15 mouse cellular contexts compared by ENCODE assay signal in the genomic region with DNA sequence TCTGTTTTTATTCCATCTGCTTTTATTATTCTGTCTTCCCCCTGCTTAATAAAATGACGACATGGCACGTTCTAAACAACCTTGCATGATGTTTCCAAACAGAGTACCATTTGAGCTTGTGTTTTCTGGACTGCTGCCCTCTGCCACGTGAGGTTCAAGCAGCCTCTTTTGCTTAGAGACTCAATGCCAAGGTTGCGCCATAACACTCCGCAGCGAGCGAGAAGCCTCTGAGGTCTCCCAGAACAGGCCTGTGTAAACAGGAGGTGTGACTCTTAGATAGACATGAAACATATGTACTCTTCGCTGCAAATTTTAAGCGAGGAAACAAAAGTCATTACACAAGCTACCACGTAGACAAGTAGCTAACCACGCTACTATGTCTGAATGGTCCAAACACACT. TPM values are rescaled to one million over a fixed set of nuclear protein-coding genes. Genes with fewer than 3 reads are reported as not detected.
DNase-seq lines count a peak whose midpoint lies in the region; ATAC-seq and TF ChIP-seq lines count a peak whose summit lies in the region.
"Had no signal": no experiment of that assay in that cellular context is flagged by ENCODE, and none has a peak within 500 bp of the region (broad histone marks: within the 10 kb centered on the region; RNA-seq: fewer than 3 reads in every experiment).

No protein-coding gene starts in this region.

- no peak for TF ChIP-seq CTCF in forebrain, postnatal 0 days (IDR thresholded peaks at IDR 0.05; ENCODE audit: low read depth)
- TF ChIP-seq CTCF in lung, embryonic 14.5 days (IDR thresholded peaks at IDR 0.05; ENCODE audit: low read depth) = no peak

- H3K9ac ChIP-seq in forebrain, postnatal 0 days = no peak overlapping the region
- no peak overlapping the region for H3K9ac ChIP-seq in forebrain, embryonic 12.5 days
- H3K9ac ChIP-seq in lung, embryonic 14.5 days = no peak overlapping the region
- H3K9ac ChIP-seq in stomach, embryonic 16.5 days (ENCODE audit: low read length) = 0 out of 2 replicates have a peak overlapping the region, but pooled peaks have one; percentile 24
- H3K9ac ChIP-seq: heart, embryonic 15.5 days; liver, embryonic 15.5 days; neural tube, embryonic 15.5 days had no signal

- H3K4me2 ChIP-seq in forebrain, postnatal 0 days (ENCODE audit: low read depth) = no peak overlapping the region
- no peak overlapping the region for H3K4me2 ChIP-seq in forebrain, embryonic 12.5 days
- no peak overlapping the region for H3K4me2 ChIP-seq in lung, embryonic 14.5 days
- no peak overlapping the region for H3K4me2 ChIP-seq in stomach, embryonic 16.5 days (ENCODE audit: low read depth, low read length)
- H3K4me2 ChIP-seq: heart, embryonic 15.5 days; liver, embryonic 15.5 days; neural tube, embryonic 15.5 days had no signal

- H3K27me3 ChIP-seq in forebrain, postnatal 0 days (ENCODE audit: insufficient read depth, low read length) = no peaks in the 10 kb centered on the region
- no peaks in the 10 kb centered on the region for H3K27me3 ChIP-seq in forebrain, embryonic 12.5 days
- H3K27me3 ChIP-seq in lung, embryonic 14.5 days (ENCODE audit: insufficient read depth, low read length) = no peaks in the 10 kb centered on the region
- no peaks in the 10 kb centered on the region for H3K27me3 ChIP-seq in stomach, embryonic 16.5 days (ENCODE audit: control insufficient read depth, insufficient read depth, low read length)
- no peaks in the 10 kb centered on the region for H3K27me3 ChIP-seq in midbrain, embryonic 10.5 days (ENCODE audit: low read depth, poor library complexity, severe bottlenecking)
- H3K27me3 ChIP-seq: liver, embryonic 15.5 days; neural tube, embryonic 15.5 days had no signal

- H3K4me1 ChIP-seq in forebrain, postnatal 0 days (ENCODE audit: insufficient read depth) = no peaks in the 10 kb centered on the region
- H3K4me1 ChIP-seq in forebrain, embryonic 12.5 days = no peaks in the 10 kb centered on the region
- no peaks in the 10 kb centered on the region for H3K4me1 ChIP-seq in lung, embryonic 14.5 days (ENCODE audit: insufficient read depth)
- no peaks in the 10 kb centered on the region for H3K4me1 ChIP-seq in stomach, embryonic 16.5 days (ENCODE audit: control insufficient read depth, insufficient read depth, low read length)
- H3K4me1 ChIP-seq in midbrain, embryonic 10.5 days = no peaks in the 10 kb centered on the region
- H3K4me1 ChIP-seq: heart, embryonic 15.5 days; hindbrain, embryonic 10.5 days; liver, embryonic 15.5 days; neural tube, embryonic 15.5 days had no signal

- H3K36me3 ChIP-seq in forebrain, postnatal 0 days (ENCODE audit: insufficient read depth) = no peaks in the 10 kb centered on the region
- no peaks in the 10 kb centered on the region for H3K36me3 ChIP-seq in forebrain, embryonic 12.5 days (replicated peaks)
- no peaks in the 10 kb centered on the region for H3K36me3 ChIP-seq in lung, embryonic 14.5 days (ENCODE audit: insufficient read depth)
- H3K36me3 ChIP-seq in stomach, embryonic 16.5 days (ENCODE audit: control insufficient read depth, insufficient read depth, low read length) = no peaks in the 10 kb centered on the region
- H3K36me3 ChIP-seq in midbrain, embryonic 10.5 days = no peaks in the 10 kb centered on the region
- H3K36me3 ChIP-seq: heart, embryonic 15.5 days; hindbrain, embryonic 10.5 days; liver, embryonic 15.5 days; neural tube, embryonic 15.5 days had no signal

- 69% methylated on average over 11 of the region's 11 CpGs for WGBS in forebrain, postnatal 0 days
- WGBS in forebrain, embryonic 12.5 days = 90% methylated on average over 11 of the region's 11 CpGs
- 46% methylated on average over 11 of the region's 11 CpGs for WGBS in lung, embryonic 14.5 days
- 37% methylated on average over 11 of the region's 11 CpGs for WGBS in stomach, embryonic 16.5 days
- WGBS in midbrain, embryonic 10.5 days = 90% methylated on average over 11 of the region's 11 CpGs

- H3K4me3 ChIP-seq in forebrain, postnatal 0 days (ENCODE audit: low read depth, low read length) = no peak overlapping the region
- no peak overlapping the region for H3K4me3 ChIP-seq in forebrain, embryonic 12.5 days (replicated peaks)
- no peak overlapping the region for H3K4me3 ChIP-seq in lung, embryonic 14.5 days (ENCODE audit: low read depth, low read length)
- no peak overlapping the region for H3K4me3 ChIP-seq in stomach, embryonic 16.5 days (replicated peaks; ENCODE audit: low read length)
- H3K4me3 ChIP-seq in midbrain, embryonic 10.5 days = no peak overlapping the region
- H3K4me3 ChIP-seq: heart, embryonic 15.5 days; hindbrain, embryonic 10.5 days; liver, embryonic 15.5 days; neural tube, embryonic 15.5 days had no signal

- 0 out of 2 replicates have a peak, but pooled peaks have one; percentile 20 for ATAC-seq in forebrain, postnatal 0 days
- ATAC-seq in forebrain, embryonic 12.5 days (ENCODE audit: low FRiP score) = no peak
- ATAC-seq in lung, embryonic 14.5 days (ENCODE audit: insufficient read depth) = no peak
- ATAC-seq in stomach, embryonic 16.5 days (ENCODE audit: insufficient read depth, low FRiP score) = peak; percentile 60
- ATAC-seq in erythroblast, adult 5-6 weeks (replicated peaks; ENCODE audit: low FRiP score, poor library complexity, severe bottlenecking) = no peak
- ATAC-seq: activated CD4-positive, CD25-positive, alpha-beta regulatory T cell, adult 4 months had no signal

- H3K9me3 ChIP-seq in forebrain, postnatal 0 days (ENCODE audit: low read length) = no peaks in the 10 kb centered on the region
- no peaks in the 10 kb centered on the region for H3K9me3 ChIP-seq in forebrain, embryonic 12.5 days
- H3K9me3 ChIP-seq in lung, embryonic 14.5 days (ENCODE audit: low read depth, low read length) = no peaks in the 10 kb centered on the region
- H3K9me3 ChIP-seq in stomach, embryonic 16.5 days (replicated peaks; ENCODE audit: control insufficient read depth, low read length) = no peaks in the 10 kb centered on the region
- no peaks in the 10 kb centered on the region for H3K9me3 ChIP-seq in midbrain, embryonic 10.5 days (replicated peaks)
- H3K9me3 ChIP-seq: heart, embryonic 15.5 days; hindbrain, embryonic 10.5 days; liver, embryonic 15.5 days; neural tube, embryonic 15.5 days had no signal

- H3K27ac ChIP-seq in forebrain, postnatal 0 days (ENCODE audit: low read depth, low read length) = no peak overlapping the region
- no peak overlapping the region for H3K27ac ChIP-seq in forebrain, embryonic 12.5 days
- no peak overlapping the region for H3K27ac ChIP-seq in lung, embryonic 14.5 days (ENCODE audit: low read depth)
- H3K27ac ChIP-seq in stomach, embryonic 16.5 days (ENCODE audit: low read length) = no peak overlapping the region
- no peak overlapping the region for H3K27ac ChIP-seq in midbrain, embryonic 10.5 days (replicated peaks)
- H3K27ac ChIP-seq: heart, embryonic 15.5 days; hindbrain, embryonic 10.5 days; liver, embryonic 15.5 days; neural tube, embryonic 15.5 days had no signal

- no peak for DNase-seq in forebrain, postnatal 0 days
- peak; percentile 49 for DNase-seq in ovary, postnatal 36 days (ENCODE audit: low spot score)
- no peak for DNase-seq in ovary, postnatal 10 days (ENCODE audit: low spot score)
- DNase-seq in lung, embryonic 14.5 days = peak; percentile 59
- DNase-seq in midbrain, embryonic 10.5 days (ENCODE audit: low spot score) = no peak
- DNase-seq: cerebellum, adult 9-11 months; embryo, embryonic 11 days had no signal

RNA-seq across cellular contexts. Expression of gene Kcnma1, which starts 55.2 kb away (rescaled TPM):
- 32.1 and 35.8 TPM in 2 replicates for total RNA-seq in forebrain, postnatal 0 days (2014; rRNA removed)
- polyA plus RNA-seq in forebrain, postnatal 0 days (2015; fragmentation: Nextera tagmentation; extraction: Ambion mirVana) = 10.9 and 18.7 TPM in 2 replicates
- polyA plus RNA-seq in forebrain, embryonic 12.5 days (2016; fragmentation: Nextera tagmentation; extraction: Ambion mirVana) = 1.9 and 2.6 TPM in 2 replicates
- 1.5 and 2.2 TPM in 2 replicates for polyA plus RNA-seq in lung, embryonic 14.5 days (2014; fragmentation: Nextera tagmentation; extraction: Ambion mirVana)
- 11.9 and 13.4 TPM in 2 replicates for polyA plus RNA-seq in stomach, embryonic 16.5 days (2015; fragmentation: Nextera tagmentation; extraction: Ambion mirVana)
- 0.49 and 0.97 TPM in 2 replicates for polyA plus RNA-seq in midbrain, embryonic 10.5 days (2016; fragmentation: Nextera tagmentation; extraction: Ambion mirVana)
- total RNA-seq in erythroblast, adult 5-6 weeks (2015; ENCODE audit: low replicate concordance) = not detected in 2 replicates
- total RNA-seq in erythroblast, adult 5-6 weeks (2017; ENCODE audit: low replicate concordance) = not detected in 2 replicates
- polyA plus RNA-seq: activated CD4-positive, CD25-positive, alpha-beta regulatory T cell, adult 4 months had no signal

Comparison
In these comparisons a context has a peak if more than half of its experiments do, and no peak if none do; other contexts are left out.
1. ATAC-seq: peak in forebrain, postnatal 0 days (single experiment) and stomach, embryonic 16.5 days (single experiment); none in forebrain, embryonic 12.5 days (single experiment), lung, embryonic 14.5 days (single experiment) and erythroblast, adult 5-6 weeks (single experiment).
2. DNase-seq: peak in ovary, postnatal 36 days (single experiment) and lung, embryonic 14.5 days (single experiment); none in forebrain, postnatal 0 days (single experiment), ovary, postnatal 10 days (single experiment) and midbrain, embryonic 10.5 days (single experiment).